Comparison of ENCODE assay signal across 9 mouse cellular contexts in genomic region chr11:67020948-67021347, GRCm38 (mm10). TPM values are rescaled to one million over a fixed set of nuclear protein-coding genes. Genes with fewer than 3 reads are reported as not detected.
DNase-seq lines count a peak whose midpoint lies in the region; ATAC-seq and TF ChIP-seq lines count a peak whose summit lies in the region.
"Had no signal": no experiment of that assay in that cellular context is flagged by ENCODE, and none has a peak within 500 bp of the region (broad histone marks: within the 10 kb centered on the region; RNA-seq: fewer than 3 reads in every experiment).

No protein-coding gene starts in this region.

- 3% methylated on average over 12 of the region's 12 CpGs for WGBS in forebrain, postnatal 0 days

- H3K4me2 ChIP-seq in forebrain, postnatal 0 days (ENCODE audit: low read depth), result peak overlapping the region; percentile 42

- peak; percentile 42; the same call in 1 of the 2 replicates for ATAC-seq in forebrain, postnatal 0 days

- H3K4me1 ChIP-seq in forebrain, postnatal 0 days (ENCODE audit: insufficient read depth), result no peaks in the 10 kb centered on the region

- DNase-seq in ES-CJ7 (ENCODE audit: low read depth, low spot score), result peak; percentile 89
- peak; percentile 54 for DNase-seq in c-Kit-positive CD71-positive TER-119-positive erythroid progenitor cells, embryonic 14.5 days (ENCODE audit: low spot score)
- peak; percentile 82 for DNase-seq in forebrain, postnatal 0 days
- DNase-seq in heart, postnatal 4 days, result peak; percentile 80
- peak; percentile 33 for DNase-seq in layer of hippocampus, adult 9-10 months (ENCODE audit: low spot score)
- peak; percentile 56 for DNase-seq in lung, postnatal 25 days (ENCODE audit: low spot score)
- DNase-seq in right cerebral cortex, adult 18-20 months, result peak; percentile 58
- peak; percentile 69 for DNase-seq in urinary bladder, postnatal 25 days (ENCODE audit: low spot score)

- no peak overlapping the region for H3K27ac ChIP-seq in forebrain, postnatal 0 days (ENCODE audit: low read depth, low read length)
- H3K27ac ChIP-seq: macrophage had no signal

- H3K27me3 ChIP-seq in forebrain, postnatal 0 days (ENCODE audit: insufficient read depth, low read length), result no peaks in the 10 kb centered on the region

- H3K9ac ChIP-seq in forebrain, postnatal 0 days, result no peak overlapping the region

- H3K36me3 ChIP-seq in forebrain, postnatal 0 days (ENCODE audit: insufficient read depth), result no peaks in the 10 kb centered on the region

- TF ChIP-seq CTCF in forebrain, postnatal 0 days (IDR thresholded peaks at IDR 0.05; ENCODE audit: low read depth), result peak; percentile 82

- peak overlapping the region; percentile 8 for H3K4me3 ChIP-seq in forebrain, postnatal 0 days (ENCODE audit: low read depth, low read length)

- H3K9me3 ChIP-seq in forebrain, postnatal 0 days (ENCODE audit: low read length), result no peaks in the 10 kb centered on the region

RNA-seq across cellular contexts. Expression of gene Tmem220, which starts 4.0 kb away (rescaled TPM):
- not detected in 2 replicates for total RNA-seq in forebrain, postnatal 0 days (2014; rRNA removed)
- 0.36 and 0.77 TPM in 2 replicates for polyA plus RNA-seq in forebrain, postnatal 0 days (2015; fragmentation: Nextera tagmentation; extraction: Ambion mirVana)
- 1 to 10 TPM; 1.2 to 1.5 TPM for total RNA-seq in heart, postnatal 4 days (2021)

RNA-seq across cellular contexts. Expression of gene Adprm, which starts 31.4 kb away (rescaled TPM):
- 22.2 and 23.2 TPM in 2 replicates for total RNA-seq in forebrain, postnatal 0 days (2014; rRNA removed)
- 24.6 and 26.3 TPM in 2 replicates for polyA plus RNA-seq in forebrain, postnatal 0 days (2015; fragmentation: Nextera tagmentation; extraction: Ambion mirVana)
- 10 to 100 TPM; 13.9 to 15.8 TPM for total RNA-seq in heart, postnatal 4 days (2021)

RNA-seq across cellular contexts. Expression of gene Sco1, which starts 31.5 kb away (rescaled TPM):
- 16.0 and 18.3 TPM in 2 replicates for total RNA-seq in forebrain, postnatal 0 days (2014; rRNA removed)
- polyA plus RNA-seq in forebrain, postnatal 0 days (2015; fragmentation: Nextera tagmentation; extraction: Ambion mirVana), result 11.9 and 13.9 TPM in 2 replicates
- 10 to 100 TPM; 18.7 to 18.9 TPM for total RNA-seq in heart, postnatal 4 days (2021)

RNA-seq across cellular contexts. Expression of gene Myh3, which starts 57.2 kb away (rescaled TPM):
- total RNA-seq in forebrain, postnatal 0 days (2014; rRNA removed), result 0.24 and 0.54 TPM in 2 replicates
- polyA plus RNA-seq in forebrain, postnatal 0 days (2015; fragmentation: Nextera tagmentation; extraction: Ambion mirVana), result 0.15 and 0.24 TPM in 2 replicates
- under 1 TPM; 0.12 to 0.63 TPM for total RNA-seq in heart, postnatal 4 days (2021)

Comparison
In these comparisons a context has a peak if more than half of its experiments do, and no peak if none do; other contexts are left out.
1. DNase-seq: peak in every context shown above with its lines; median percentile 89 in ES-CJ7; 82 in forebrain, postnatal 0 days; 80 in heart, postnatal 4 days; 69 in urinary bladder, postnatal 25 days; 58 in right cerebral cortex, adult 18-20 months; 56 in lung, postnatal 25 days; 54 in c-Kit-positive CD71-positive TER-119-positive erythroid progenitor cells, embryonic 14.5 days; 33 in layer of hippocampus, adult 9-10 months.